Mouse (Mus musculus): Measurements from ENCODE around the gene Gm21060. TPM values are rescaled to one million over a fixed set of nuclear protein-coding genes. Genes with fewer than 3 reads are reported as not detected.
"Not testable (repeated sequence)": the region's sequence is repeated elsewhere in the genome, so short reads cannot be mapped to it uniquely, and the experiment has no call there.

The Gm21060 gene
- polyA plus RNA-seq, 1 experiment from 2014 or later = not detected

- ATAC-seq (ENCODE audit: insufficient number of reproducible peaks, insufficient read depth, low FRiP score, low read depth); H3K4me1 ChIP-seq (ENCODE audit: control insufficient read depth in 2 of 2, insufficient read depth in 2 of 2, low read length in 2 of 2); H3K4me3 ChIP-seq (ENCODE audit: control insufficient read depth in 1 of 2, insufficient read depth in 1 of 2, low read depth in 1 of 2, low read length in 2 of 2); H3K36me3 ChIP-seq (ENCODE audit: control insufficient read depth, insufficient read depth, low read length); H3K9me3 ChIP-seq (ENCODE audit: control insufficient read depth, low read length); H3K27ac ChIP-seq (replicated peaks in 1 of 2; ENCODE audit: control insufficient read depth in 1 of 2, insufficient read depth in 1 of 2, low read depth in 2 of 2, low read length in 2 of 2); H3K9ac ChIP-seq (ENCODE audit: low read length); H3K27me3 ChIP-seq (ENCODE audit: control insufficient read depth, insufficient read depth, low read length): not testable (repeated sequence)
- 29% methylated on average over 11 of the region's 11 CpGs for WGBS
- peak overlapping the region; percentile 13; the same call in 1 of the 2 replicates for H3K4me2 ChIP-seq (ENCODE audit: low read length)
Observed at GRCm38 (mm10) chr19:61269141-61269540, 27.7 kb downstream of the Gm21060 start.

- 21% methylated on average over 7 of the region's 7 CpGs for WGBS
- Histone ChIP-seq H3K4me2 (ENCODE audit: low read length) (no peak overlapping the region), H3K9me3 (ENCODE audit: control insufficient read depth, low read length) (no peaks in the 10 kb centered on the region), H3K27me3 (ENCODE audit: control insufficient read depth, insufficient read depth, low read length) (no peaks in the 10 kb centered on the region), H3K9ac (ENCODE audit: low read length) (no peak overlapping the region), H3K4me3 (ENCODE audit: control insufficient read depth in 1 of 2, insufficient read depth in 1 of 2, low read depth in 1 of 2, low read length in 2 of 2) (no peak overlapping the region), H3K4me1 (ENCODE audit: control insufficient read depth in 2 of 2, insufficient read depth in 2 of 2, low read length in 2 of 2) (no peaks in the 10 kb centered on the region; a peak in 1 of 4 replicates), H3K27ac (replicated peaks in 1 of 2; ENCODE audit: control insufficient read depth in 1 of 2, insufficient read depth in 1 of 2, low read depth in 2 of 2, low read length in 2 of 2) (no peak overlapping the region), H3K36me3 (ENCODE audit: control insufficient read depth, insufficient read depth, low read length) (no peaks in the 10 kb centered on the region)
- ATAC-seq (ENCODE audit: insufficient number of reproducible peaks, insufficient read depth, low FRiP score, low read depth) = no peak
Observed at GRCm38 (mm10) chr19:61267141-61267540, 29.7 kb downstream of the Gm21060 start.

GRCm38 (mm10) chr19:61266651-61267050 is 30.2 kb downstream of the Gm21060 start:
- no peak overlapping the region for H3K4me3 ChIP-seq (ENCODE audit: control insufficient read depth in 1 of 2, insufficient read depth in 1 of 2, low read depth in 1 of 2, low read length in 2 of 2)
- no peak overlapping the region for H3K4me2 ChIP-seq (ENCODE audit: low read length)
- no peak overlapping the region for H3K27ac ChIP-seq (replicated peaks in 1 of 2; ENCODE audit: control insufficient read depth in 1 of 2, insufficient read depth in 1 of 2, low read depth in 2 of 2, low read length in 2 of 2)
- no peak overlapping the region for H3K9ac ChIP-seq (ENCODE audit: low read length)
- no peaks in the 10 kb centered on the region for H3K27me3 ChIP-seq (ENCODE audit: control insufficient read depth, insufficient read depth, low read length)
- H3K9me3 ChIP-seq (ENCODE audit: control insufficient read depth, low read length) = no peaks in the 10 kb centered on the region
- no peaks in the 10 kb centered on the region for H3K36me3 ChIP-seq (ENCODE audit: control insufficient read depth, insufficient read depth, low read length)
- H3K4me1 ChIP-seq (ENCODE audit: control insufficient read depth in 2 of 2, insufficient read depth in 2 of 2, low read length in 2 of 2) = no peaks in the 10 kb centered on the region; a peak in 1 of 4 replicates
- 3% methylated on average over 25 of the region's 26 CpGs for WGBS
- ATAC-seq (ENCODE audit: insufficient number of reproducible peaks, insufficient read depth, low FRiP score, low read depth) = no peak

- ATAC-seq (ENCODE audit: insufficient number of reproducible peaks, insufficient read depth, low FRiP score, low read depth) = no peak
- no peaks in the 10 kb centered on the region for H3K27me3 ChIP-seq (ENCODE audit: control insufficient read depth, insufficient read depth, low read length)
- no peak overlapping the region for H3K4me2 ChIP-seq (ENCODE audit: low read length)
- no peaks in the 10 kb centered on the region; a peak in 1 of 4 replicates for H3K4me1 ChIP-seq (ENCODE audit: control insufficient read depth in 2 of 2, insufficient read depth in 2 of 2, low read length in 2 of 2)
- no peak overlapping the region for H3K9ac ChIP-seq (ENCODE audit: low read length)
- no peak overlapping the region for H3K27ac ChIP-seq (replicated peaks in 1 of 2; ENCODE audit: control insufficient read depth in 1 of 2, insufficient read depth in 1 of 2, low read depth in 2 of 2, low read length in 2 of 2)
- H3K36me3 ChIP-seq (ENCODE audit: control insufficient read depth, insufficient read depth, low read length) = no peaks in the 10 kb centered on the region
- no peak overlapping the region for H3K4me3 ChIP-seq (ENCODE audit: control insufficient read depth in 1 of 2, insufficient read depth in 1 of 2, low read depth in 1 of 2, low read length in 2 of 2)
- 3% methylated on average over 12 of the region's 12 CpGs for WGBS
- no peaks in the 10 kb centered on the region for H3K9me3 ChIP-seq (ENCODE audit: control insufficient read depth, low read length)
Observed at GRCm38 (mm10) chr19:61266246-61266615, 30.6 kb downstream of the Gm21060 start.

GRCm38 (mm10) chr19:61265349-61266245 is 31.3 kb downstream of the Gm21060 start:
- no peak for ATAC-seq (ENCODE audit: insufficient number of reproducible peaks, insufficient read depth, low FRiP score, low read depth)
- Histone ChIP-seq H3K4me2 (ENCODE audit: low read length) (no peak overlapping the region), H3K4me1 (ENCODE audit: control insufficient read depth in 2 of 2, insufficient read depth in 2 of 2, low read length in 2 of 2) (no peaks in the 10 kb centered on the region; a peak in 1 of 4 replicates), H3K27ac (replicated peaks in 1 of 2; ENCODE audit: control insufficient read depth in 1 of 2, insufficient read depth in 1 of 2, low read depth in 2 of 2, low read length in 2 of 2) (no peak overlapping the region), H3K9ac (ENCODE audit: low read length) (no peak overlapping the region), H3K27me3 (ENCODE audit: control insufficient read depth, insufficient read depth, low read length) (no peaks in the 10 kb centered on the region), H3K36me3 (ENCODE audit: control insufficient read depth, insufficient read depth, low read length) (no peaks in the 10 kb centered on the region), H3K4me3 (ENCODE audit: control insufficient read depth in 1 of 2, insufficient read depth in 1 of 2, low read depth in 1 of 2, low read length in 2 of 2) (no peak overlapping the region), H3K9me3 (ENCODE audit: control insufficient read depth, low read length) (no peaks in the 10 kb centered on the region)
- WGBS = 22% methylated on average over 3 of the region's 3 CpGs

GRCm38 (mm10) chr19:61264933-61265332 is 31.9 kb downstream of the Gm21060 start:
- H3K9me3 ChIP-seq (ENCODE audit: control insufficient read depth, low read length) = no peaks in the 10 kb centered on the region
- no peak overlapping the region for H3K4me2 ChIP-seq (ENCODE audit: low read length)
- no peak overlapping the region for H3K4me3 ChIP-seq (ENCODE audit: control insufficient read depth in 1 of 2, insufficient read depth in 1 of 2, low read depth in 1 of 2, low read length in 2 of 2)
- no peak for ATAC-seq (ENCODE audit: insufficient number of reproducible peaks, insufficient read depth, low FRiP score, low read depth)
- no peaks in the 10 kb centered on the region; a peak in 1 of 4 replicates for H3K4me1 ChIP-seq (ENCODE audit: control insufficient read depth in 2 of 2, insufficient read depth in 2 of 2, low read length in 2 of 2)
- no peaks in the 10 kb centered on the region for H3K27me3 ChIP-seq (ENCODE audit: control insufficient read depth, insufficient read depth, low read length)
- H3K9ac ChIP-seq (ENCODE audit: low read length) = no peak overlapping the region
- H3K36me3 ChIP-seq (ENCODE audit: control insufficient read depth, insufficient read depth, low read length) = no peaks in the 10 kb centered on the region
- no peak overlapping the region for H3K27ac ChIP-seq (replicated peaks in 1 of 2; ENCODE audit: control insufficient read depth in 1 of 2, insufficient read depth in 1 of 2, low read depth in 2 of 2, low read length in 2 of 2)

- H3K36me3 ChIP-seq (ENCODE audit: control insufficient read depth, insufficient read depth, low read length) = no peaks in the 10 kb centered on the region
- H3K27ac ChIP-seq (replicated peaks in 1 of 2; ENCODE audit: control insufficient read depth in 1 of 2, insufficient read depth in 1 of 2, low read depth in 2 of 2, low read length in 2 of 2) = no peak overlapping the region
- 71% methylated on average over 1 of the region's 1 CpGs for WGBS
- no peaks in the 10 kb centered on the region for H3K4me1 ChIP-seq (ENCODE audit: control insufficient read depth in 2 of 2, insufficient read depth in 2 of 2, low read length in 2 of 2)
- H3K27me3 ChIP-seq (ENCODE audit: control insufficient read depth, insufficient read depth, low read length) = no peaks in the 10 kb centered on the region
- ATAC-seq (ENCODE audit: insufficient number of reproducible peaks, insufficient read depth, low FRiP score, low read depth) = no peak
- H3K9me3 ChIP-seq (ENCODE audit: control insufficient read depth, low read length) = no peaks in the 10 kb centered on the region
- H3K4me3 ChIP-seq (ENCODE audit: control insufficient read depth in 1 of 2, insufficient read depth in 1 of 2, low read depth in 1 of 2, low read length in 2 of 2) = no peak overlapping the region
- H3K9ac ChIP-seq (ENCODE audit: low read length) = no peak overlapping the region
- no peak overlapping the region for H3K4me2 ChIP-seq (ENCODE audit: low read length)
Observed at GRCm38 (mm10) chr19:61264227-61264626, 32.6 kb downstream of the Gm21060 start.

- H3K27ac ChIP-seq (replicated peaks in 1 of 2; ENCODE audit: control insufficient read depth in 1 of 2, insufficient read depth in 1 of 2, low read depth in 2 of 2, low read length in 2 of 2) = no peak overlapping the region
Observed at GRCm38 (mm10) chr19:61261241-61261640, 35.6 kb downstream of the Gm21060 start.

More at GRCm38 (mm10) chr19:61261241-61261640, 35.6 kb downstream of the Gm21060 start:
- Histone ChIP-seq H3K4me2 (ENCODE audit: low read length) (no peak overlapping the region), H3K9ac (ENCODE audit: low read length) (no peak overlapping the region), H3K36me3 (ENCODE audit: control insufficient read depth, insufficient read depth, low read length) (no peaks in the 10 kb centered on the region), H3K4me1 (ENCODE audit: control insufficient read depth in 2 of 2, insufficient read depth in 2 of 2, low read length in 2 of 2) (no peaks in the 10 kb centered on the region), H3K27me3 (ENCODE audit: control insufficient read depth, insufficient read depth, low read length) (no peaks in the 10 kb centered on the region), H3K4me3 (ENCODE audit: control insufficient read depth in 1 of 2, insufficient read depth in 1 of 2, low read depth in 1 of 2, low read length in 2 of 2) (no peak overlapping the region), H3K9me3 (ENCODE audit: control insufficient read depth, low read length) (no peaks in the 10 kb centered on the region)
- WGBS = 76% methylated on average over 1 of the region's 1 CpGs
- ATAC-seq (ENCODE audit: insufficient number of reproducible peaks, insufficient read depth, low FRiP score, low read depth) = no peak

Data from heart, embryonic 14.5 days (tissue).